Mouse (Mus musculus): Measurements from ENCODE around the gene Gm10300.

- no peak for TF ChIP-seq CTCF (IDR thresholded peaks at IDR 0.05; ENCODE audit: low read depth)
- no peak for TF ChIP-seq EP300 (optimal IDR thresholded peaks at IDR 0.05)
Measured at GRCm38 (mm10) chr4:132119566-132119965, 45.1 kb downstream of the Gm10300 start.

Data from stomach, postnatal 0 days (tissue).